Mouse (Mus musculus) neutrophil, adult 83 days (primary cell): ENCODE results near the gene Sval3. TPM values are rescaled to one million over a fixed set of nuclear protein-coding genes. Genes with fewer than 3 reads are reported as not detected.

Experiments
- total RNA-seq, 2 experiments: library from RNA; stranded (reverse); gene quantifications; one replicate each; pipeline ENCODE4 v1.2.4; 2023

Gene Sval3
- total RNA-seq: not detected

DNA sequence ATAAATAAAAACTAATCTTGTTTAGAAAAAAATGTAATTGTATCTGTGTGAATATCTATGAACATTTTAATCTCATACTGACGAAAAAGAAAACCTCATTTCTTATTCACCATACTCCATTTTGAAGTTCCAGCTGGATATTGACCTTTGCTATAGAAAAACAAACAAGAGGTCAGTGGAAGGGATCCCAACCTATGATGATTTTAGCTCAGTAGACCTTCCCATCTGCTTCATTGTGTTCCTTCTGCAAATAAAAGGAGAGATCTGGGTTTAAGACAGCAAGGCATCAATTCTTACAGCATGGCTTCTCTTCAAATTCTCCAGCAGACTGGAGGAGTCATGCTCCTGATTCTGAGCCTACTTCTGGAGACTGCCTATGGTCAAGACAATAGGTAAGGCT is at the start of gene Sval3:
Gene Sval3 (plus strand): TSS at position 301 of the 400 bp plus-strand sequence.

DNA sequence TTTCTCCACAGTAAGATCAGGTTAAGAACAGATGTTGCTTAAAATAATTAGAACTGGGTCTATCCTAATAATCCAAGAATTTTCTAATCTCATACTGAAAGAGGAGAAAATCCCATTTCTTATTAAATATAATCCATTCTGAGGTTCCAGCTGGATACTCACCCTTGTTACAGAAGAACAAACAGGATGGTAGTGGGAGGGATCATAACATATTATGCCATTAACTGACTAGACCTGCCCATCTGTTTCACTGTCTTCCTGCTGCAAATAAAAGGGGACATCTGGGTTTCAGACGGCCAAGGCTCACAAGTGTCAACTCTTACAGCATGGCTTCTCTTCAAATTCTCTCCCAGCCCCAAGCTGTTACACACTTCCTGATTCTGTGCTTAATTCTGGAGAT is 16.6 kb upstream of the Sval3 start, which contains the start of gene Sval1:
Gene Sval1 (plus strand): TSS at position 301 of the 400 bp plus-strand sequence.

Other genes with a start within 250 kb of the Sval3 start
- gene Olfr459, start 193.0 kb upstream of the Sval3 start, total RNA-seq: not detected
- not detected for gene Pip, start 120.6 kb upstream of the Sval3 start, total RNA-seq
- not detected for gene Sval2, start 115.2 kb upstream of the Sval3 start, total RNA-seq
- gene Sval1, start 16.5 kb upstream of the Sval3 start, total RNA-seq: not detected
- not detected for gene Sva, start 70.3 kb downstream of the Sval3 start, total RNA-seq
- not detected for gene Tas2r139, start 172.8 kb downstream of the Sval3 start, total RNA-seq
- not detected for gene Tas2r144, start 247.2 kb downstream of the Sval3 start, total RNA-seq